Mouse (Mus musculus) adrenal gland, postnatal 10 days (tissue): Measurements from ENCODE around the gene Mfsd14a. TPM values are rescaled to one million over a fixed set of nuclear protein-coding genes. Genes with fewer than 3 reads are reported as not detected.
A peak's percentile ranks its signal among the peaks of the same experiment; 100 is the strongest.
"Not testable (repeated sequence)": the region's sequence is repeated elsewhere in the genome, so short reads cannot be mapped to it uniquely, and the experiment has no call there.

Experiments
- DNase-seq: peaks from one replicate; pipeline ENCODE4 v3.0.0; 2021; ENCODE audit warnings: mixed read lengths
- long read RNA-seq, 2 experiments: library from polyadenylated mRNA; stranded (forward); transcript quantifications; one replicate each; pipeline ENCODE4 v2.0.0; 2021
- total RNA-seq, 2 experiments: library from RNA; stranded (reverse); gene quantifications; 2 replicates each; pipeline ENCODE4 v1.2.3; 2021

Mfsd14a gene
- total RNA-seq = 10 to 100 TPM; 44.3 to 47.9 TPM
- long read RNA-seq, experiment 1, transcript Mfsd14a-201 (12 exons, 2,782 nt) = major isoform, 106 of 121 reads
- long read RNA-seq, experiment 1, partial matches to known transcripts = 6 of 121 reads
- long read RNA-seq, experiment 1, other reads (novel, unspliced or antisense) = 9 of 121 reads
- long read RNA-seq, experiment 2, transcript Mfsd14a-201 (12 exons, 2,782 nt) = major isoform, 60 of 68 reads
- long read RNA-seq, experiment 2, partial matches to known transcripts = 3 of 68 reads
- long read RNA-seq, experiment 2, other reads (novel, unspliced or antisense) = 5 of 68 reads

DNA sequence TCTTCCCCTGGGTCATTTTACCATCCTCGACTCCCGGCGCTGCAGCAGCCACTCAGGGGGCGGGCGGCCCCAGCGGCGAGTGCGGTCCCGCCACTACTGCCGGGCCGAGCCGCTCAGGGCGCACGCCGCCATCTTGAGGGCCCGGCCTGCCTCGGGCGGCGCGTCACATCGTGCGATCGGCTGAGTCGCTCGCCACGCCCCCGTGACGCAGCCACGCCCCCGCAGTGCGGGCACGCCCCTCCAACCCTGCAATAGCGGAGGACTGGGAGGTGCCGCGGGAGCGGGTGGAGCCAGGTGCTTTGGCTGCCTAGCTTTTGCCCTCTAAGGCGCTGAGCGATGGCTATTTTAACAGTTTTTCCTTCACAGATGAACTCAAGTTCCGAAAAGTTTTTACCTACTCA is at the start of gene Mfsd14a:
TSS of gene Mfsd14a (minus strand) at position 215 of the 401 bp plus-strand sequence.
- DNase-seq = peak; percentile 100

DNA sequence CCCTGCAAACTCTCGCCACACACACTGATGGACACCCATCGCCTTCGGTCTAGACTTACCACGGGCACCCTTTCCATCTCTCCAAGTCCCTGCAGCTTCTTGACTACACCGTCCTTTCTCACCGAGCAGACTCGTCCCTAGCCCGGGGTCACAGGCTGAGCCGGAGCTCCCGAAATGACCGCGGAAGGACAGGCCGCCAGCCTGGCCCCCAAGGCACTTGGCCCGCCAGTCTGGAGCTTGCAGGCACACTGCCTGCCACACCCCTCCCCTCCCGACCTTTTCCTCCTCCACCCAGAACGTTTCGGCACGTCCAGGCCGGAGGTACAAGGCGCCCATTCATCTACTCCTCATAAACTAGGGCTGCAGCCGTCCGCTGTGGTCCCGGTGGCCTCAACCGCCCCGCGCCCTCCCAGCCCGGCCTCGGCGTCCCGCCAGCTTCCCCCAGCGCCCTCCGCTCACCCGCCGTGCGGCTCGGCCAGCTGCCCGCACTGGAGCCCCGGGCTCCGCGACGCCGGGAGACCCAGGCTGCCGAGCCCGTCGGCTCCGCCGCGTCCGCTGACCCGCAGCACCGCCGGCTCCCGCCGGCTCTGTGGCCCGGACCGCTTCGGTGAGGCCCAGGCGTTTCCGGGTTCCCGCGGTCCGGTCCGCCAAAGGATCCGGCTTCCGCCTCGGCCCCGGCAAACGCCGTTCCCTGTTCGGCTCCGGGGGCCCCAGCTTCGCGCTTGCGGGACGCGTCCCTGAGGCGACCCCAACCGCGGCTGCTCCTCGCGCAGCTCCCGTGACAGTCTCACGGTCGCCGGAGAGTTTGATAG is 49.4 kb upstream of the Mfsd14a start:
- DNase-seq = peak; percentile 91

DNA sequence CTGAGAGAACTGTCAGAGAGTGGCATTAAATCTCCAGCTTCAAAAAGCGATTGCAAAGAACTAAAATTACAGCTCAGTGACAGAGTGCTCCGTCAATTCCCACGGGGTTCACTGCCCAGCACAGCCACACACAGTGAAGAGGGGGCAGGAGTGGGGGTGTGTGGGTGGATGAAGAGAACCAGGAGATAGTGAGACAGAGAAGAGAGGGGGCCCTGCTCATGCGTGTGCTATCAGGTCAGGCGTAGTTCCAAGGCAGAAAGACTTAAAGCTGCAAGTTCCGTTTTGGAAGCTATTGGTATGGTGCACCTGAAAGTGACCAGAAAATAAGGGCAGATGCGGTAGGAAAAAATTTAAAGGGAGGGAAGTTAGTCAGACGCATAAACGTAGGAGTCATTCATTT is 48.5 kb upstream of the Mfsd14a start:
- DNase-seq = no peak

DNA sequence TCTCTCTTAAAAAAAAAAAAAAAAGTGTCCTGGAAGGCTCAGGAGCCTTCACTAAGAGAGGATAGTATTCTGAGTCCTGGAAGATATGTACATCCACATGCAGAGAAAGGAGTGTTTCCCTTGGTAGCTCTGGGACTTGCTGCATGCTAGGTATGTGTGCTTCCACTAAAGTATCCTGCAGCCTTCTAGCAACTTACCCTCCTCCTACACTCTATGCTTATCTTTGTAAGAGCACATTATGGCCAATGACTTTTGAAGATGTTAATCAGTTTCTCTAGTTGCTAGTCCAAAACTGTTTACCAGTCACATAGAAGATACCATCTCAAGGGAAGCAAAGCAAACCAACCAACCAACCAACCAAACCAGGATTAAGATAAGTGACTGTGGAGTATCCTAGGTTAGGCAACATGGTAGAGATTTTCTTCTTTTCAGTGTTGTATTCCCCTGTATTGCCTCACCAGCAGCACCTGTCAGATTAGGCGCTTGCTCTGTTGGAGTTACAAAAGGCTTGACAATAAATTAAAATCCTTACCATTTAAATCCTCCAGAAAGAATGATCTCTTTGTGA is 43.2 kb upstream of the Mfsd14a start:
- DNase-seq = no peak

DNA sequence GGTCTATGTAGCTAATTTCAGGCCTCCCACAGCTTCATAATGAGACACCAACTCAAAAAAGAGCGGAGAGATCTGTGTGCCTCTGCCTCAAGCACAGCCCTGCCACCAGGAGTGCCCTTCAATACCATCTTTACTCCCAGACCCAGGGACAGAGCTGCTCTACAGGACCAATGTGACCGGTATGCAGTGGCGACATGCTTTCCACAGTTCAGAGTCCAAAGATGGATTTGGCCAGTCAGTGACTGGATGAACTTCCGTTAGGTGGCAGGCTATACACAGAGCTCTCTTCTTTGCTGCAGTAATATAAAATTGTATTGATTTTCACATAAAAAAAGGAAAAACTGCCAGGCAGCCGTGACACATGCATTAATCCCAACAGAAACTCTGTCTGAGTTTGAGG is 41.4 kb upstream of the Mfsd14a start:
- no peak for DNase-seq

DNA sequence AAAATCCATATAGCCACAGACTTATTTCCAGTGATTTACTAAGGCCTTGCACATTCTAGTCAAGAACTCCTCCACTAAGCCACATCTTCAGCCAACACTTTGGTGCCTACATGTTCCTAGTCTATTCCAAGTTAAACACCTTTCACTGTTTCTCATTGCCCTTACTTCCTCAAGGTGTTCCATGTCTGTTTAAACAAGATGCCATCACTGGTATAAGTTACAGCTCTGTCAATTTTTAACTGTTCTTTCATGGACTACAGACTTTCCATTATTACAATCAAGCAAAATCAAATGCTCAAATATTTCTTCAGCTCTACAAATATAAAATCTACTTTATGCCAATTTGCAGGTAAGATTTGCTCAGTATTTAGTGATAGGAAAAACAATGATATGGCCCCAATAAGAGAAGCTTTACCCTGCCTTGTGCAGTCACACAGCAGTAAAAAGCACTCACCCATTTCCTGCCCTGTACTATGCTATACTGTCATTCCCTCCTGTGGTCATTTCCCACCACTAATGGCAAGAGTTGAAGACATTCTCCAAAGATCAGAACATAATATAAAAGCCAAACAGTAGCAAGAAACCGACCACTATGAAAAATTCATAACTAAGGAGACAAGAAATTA is 40.3 kb upstream of the Mfsd14a start:
- DNase-seq = no peak

DNA sequence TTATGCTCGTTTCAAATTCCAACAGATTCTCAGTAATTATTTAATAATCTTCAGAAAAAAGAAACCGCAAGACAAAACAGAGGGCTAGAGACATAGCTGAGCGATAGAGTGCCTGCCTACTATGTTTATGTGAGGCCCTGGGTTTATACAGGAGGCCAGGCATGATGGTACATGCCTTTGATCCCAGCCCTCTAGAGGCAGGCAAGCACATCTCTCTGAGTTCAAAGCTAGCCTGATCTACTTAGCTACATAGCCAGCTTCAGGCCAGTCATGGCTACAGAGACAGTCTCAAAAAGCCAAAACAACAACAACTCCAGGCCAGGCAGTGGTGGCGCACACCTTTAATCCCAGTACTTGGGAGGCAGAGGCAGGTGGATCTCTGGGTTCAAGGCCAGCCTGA is 39.1 kb upstream of the Mfsd14a start:
- DNase-seq = no peak

DNA sequence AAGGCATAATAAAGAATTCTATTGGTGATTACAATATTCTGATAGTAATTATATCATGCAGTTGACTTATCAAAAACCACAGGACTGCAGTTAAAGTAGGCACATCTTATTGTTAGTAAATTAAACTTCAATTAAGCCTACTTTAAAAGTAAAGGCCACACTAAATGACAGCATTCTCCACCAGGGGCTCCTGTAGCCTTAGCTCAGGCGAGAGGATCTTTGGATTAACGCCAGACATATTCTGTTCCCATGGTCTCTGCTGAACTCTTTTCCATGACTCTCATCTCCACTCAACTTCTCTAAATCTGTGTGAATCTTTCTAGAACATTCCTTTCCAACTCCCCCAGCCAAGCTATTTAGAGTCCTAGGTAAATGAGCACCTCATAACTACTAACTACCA is 36.3 kb upstream of the Mfsd14a start:
- DNase-seq = no peak

DNA sequence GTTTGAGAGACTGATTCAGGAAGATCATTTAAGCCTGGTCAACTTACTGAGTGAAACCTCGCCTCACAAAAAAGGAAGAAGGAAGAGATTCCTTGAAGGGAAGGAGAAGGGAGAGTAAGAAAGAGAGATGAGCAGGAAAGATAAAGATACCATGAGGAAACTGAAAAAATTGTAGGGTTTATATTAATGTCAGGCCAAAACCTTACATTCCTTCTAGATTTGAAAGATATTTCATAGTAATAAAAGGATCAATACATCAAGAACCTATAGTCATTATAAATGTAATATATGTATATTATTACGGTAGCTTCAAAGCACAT is 33.1 kb upstream of the Mfsd14a start:
- no peak for DNase-seq

DNA sequence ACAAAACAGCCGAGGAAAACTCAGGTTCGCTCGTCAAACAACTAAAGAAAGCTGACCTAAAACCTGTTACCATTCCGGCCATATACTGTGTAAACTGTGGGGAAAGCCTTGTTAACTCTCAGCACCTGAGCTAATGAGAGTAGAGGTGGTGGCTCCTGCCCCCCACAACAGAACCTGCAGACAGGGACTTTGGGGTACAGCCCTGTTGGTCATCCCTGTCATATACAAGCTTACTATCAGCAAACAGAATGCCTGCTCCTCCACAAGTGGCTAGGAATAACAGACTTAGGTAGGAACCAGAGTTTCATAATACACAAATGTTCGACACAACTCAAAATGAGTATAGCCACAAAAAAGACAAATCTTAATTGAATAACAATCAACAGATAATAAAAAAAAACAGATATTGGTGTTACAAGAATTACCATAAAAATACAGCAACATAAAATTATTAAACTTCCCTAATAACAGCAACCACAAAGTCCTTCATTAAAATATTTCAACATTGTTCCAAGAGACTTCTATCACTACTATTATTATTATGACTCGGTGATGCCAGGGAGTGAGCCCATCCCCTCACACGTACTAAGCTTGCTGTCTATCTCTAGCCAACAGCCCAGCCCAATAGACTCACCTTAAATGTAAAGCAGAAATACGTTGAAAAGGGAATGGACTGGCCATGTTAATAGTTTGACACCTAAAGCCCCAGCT is 32.6 kb upstream of the Mfsd14a start:
- no peak for DNase-seq

DNA sequence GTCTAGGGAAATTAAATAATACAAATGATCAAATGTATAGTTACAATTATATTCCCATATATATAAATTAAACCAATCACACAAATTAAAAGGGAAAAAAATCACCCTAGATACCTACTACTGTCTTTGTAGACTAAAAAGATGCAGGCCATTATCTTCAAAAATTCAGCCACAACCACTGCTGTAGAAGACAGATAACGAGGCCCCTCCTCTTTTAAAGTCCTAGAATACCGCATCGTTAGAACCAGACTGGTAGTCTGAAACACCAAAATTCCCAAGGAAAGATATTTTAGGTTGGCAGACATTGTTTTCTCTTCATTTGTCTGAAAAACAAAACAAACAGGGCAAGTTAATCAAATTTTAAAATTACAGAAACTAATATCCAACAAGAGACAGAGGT is 31.8 kb upstream of the Mfsd14a start:
- DNase-seq = no peak

DNA sequence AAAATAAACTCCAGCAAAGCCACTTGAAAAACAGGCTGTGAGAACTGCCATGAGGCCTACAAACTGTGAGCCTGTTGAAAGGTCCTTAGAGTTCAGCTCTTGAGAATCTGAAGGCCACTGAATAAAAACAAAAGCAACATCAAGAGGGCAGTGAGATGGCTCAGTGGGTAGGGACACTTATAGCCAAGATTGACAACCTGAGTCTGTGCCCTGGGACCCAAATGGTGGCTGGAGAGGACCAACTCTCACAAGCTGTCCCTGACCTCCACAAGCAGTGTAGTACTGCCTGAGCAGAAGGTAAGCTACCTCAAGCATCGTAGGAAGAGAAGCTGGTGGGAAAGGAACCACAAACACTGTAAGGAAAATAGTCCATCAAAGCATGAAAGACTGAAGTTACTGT is 18.7 kb upstream of the Mfsd14a start, which contains the start of gene Gm43191:
TSS of gene Gm43191 (minus strand) at position 101 of the 400 bp plus-strand sequence.
- DNase-seq = no peak

DNA sequence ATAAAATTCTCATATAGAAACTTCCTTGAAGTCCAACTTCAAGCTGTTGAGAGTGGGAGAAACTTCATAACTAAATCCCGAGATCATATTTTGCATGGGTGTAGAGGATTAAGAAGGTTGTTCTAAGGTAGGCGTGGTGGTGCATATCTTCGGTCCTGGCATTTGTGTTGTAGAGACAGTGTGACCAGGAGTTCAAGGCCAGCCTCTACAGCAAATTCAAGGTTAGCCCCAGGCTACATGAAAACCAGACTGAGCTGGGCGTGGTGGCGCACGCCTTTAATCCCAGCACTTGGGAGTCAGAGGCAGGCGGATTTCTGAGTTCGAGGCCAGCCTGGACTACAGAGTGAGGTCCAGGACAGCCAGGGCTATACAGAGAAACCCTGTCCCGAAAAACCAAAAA is 1.8 kb upstream of the Mfsd14a start:
- DNase-seq = not testable (repeated sequence)

DNA sequence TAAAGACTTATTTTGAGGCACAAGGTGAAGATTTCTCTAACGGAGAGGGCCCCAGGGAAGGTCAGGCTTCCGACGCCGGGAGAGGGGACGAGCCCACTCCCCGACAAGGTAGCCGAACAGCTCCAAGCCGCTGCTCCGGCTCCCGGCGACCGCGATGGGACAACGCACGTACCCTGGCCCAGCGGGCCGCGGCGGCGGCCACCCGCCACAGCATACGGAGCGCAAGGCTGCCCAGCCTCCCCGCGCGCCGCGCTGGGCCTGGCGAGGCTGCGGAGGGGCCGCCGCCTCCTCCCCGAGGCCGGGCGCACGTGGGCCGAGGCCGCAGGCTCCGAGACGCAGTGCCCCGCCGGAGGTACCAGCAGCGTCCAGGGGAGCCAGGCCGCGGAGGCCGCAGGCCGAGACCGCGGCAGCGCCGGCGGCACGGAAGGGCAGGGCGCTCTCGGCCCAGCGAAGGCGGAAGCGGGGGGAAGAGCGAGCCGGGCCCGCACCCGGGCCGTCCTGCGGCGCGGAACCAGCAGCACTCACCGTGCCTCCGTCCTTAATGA is 535 bp downstream of the Mfsd14a start:
- no peak for DNase-seq

DNA sequence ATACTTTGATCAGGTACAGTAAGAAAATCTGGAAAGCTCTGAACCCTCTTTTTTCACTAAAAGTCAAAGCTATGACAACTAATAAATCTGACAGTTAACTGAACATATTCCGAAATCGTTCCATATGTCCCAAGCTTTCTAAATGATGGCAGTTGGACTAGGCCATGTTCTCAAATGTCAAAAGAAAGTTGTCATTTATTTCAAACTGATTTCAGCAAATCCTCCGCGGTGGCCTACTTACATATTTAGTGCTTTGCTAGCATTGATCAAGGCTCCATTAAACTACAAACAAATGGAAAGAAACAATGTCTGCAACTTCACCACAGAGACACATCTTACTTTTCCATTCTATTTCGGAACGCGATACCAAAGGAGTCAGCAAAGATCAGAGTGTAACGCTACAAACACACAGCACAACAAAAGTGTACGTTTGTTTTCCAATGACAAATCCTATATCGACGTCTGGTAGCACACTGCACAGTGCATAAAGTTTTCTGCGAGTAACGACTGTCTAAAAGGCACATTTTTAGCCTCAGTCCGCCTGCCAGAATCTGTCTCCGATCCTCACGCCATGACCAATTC is 1.1 kb downstream of the Mfsd14a start:
- no peak for DNase-seq

DNA sequence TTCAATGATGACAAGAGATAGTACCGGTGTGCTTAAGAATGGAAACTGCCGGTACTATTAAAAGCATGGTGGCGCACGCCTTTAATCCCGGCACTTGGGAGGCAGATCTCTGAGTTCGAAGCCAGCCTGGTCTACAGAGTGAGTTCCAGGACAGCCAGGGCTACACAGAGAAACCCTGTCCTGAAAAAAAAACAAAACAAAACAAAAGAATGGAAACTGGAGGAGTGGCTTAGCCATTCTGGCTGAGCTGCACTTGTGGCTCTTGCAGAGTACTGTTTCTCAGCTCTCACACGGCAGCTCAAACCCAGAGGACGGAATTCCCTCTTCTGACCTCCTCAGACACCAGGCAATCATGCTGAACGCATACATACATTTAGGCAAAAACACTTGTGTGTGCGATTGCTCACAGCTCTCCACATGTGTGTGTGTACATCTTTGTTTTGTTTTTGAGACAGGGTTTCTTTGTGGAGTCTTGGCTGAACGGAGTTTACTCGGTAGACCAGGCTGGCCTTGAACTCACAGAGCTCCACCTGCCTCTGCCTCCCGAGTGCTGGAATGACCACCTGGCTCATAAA is 2.5 kb downstream of the Mfsd14a start:
- DNase-seq = no peak

DNA sequence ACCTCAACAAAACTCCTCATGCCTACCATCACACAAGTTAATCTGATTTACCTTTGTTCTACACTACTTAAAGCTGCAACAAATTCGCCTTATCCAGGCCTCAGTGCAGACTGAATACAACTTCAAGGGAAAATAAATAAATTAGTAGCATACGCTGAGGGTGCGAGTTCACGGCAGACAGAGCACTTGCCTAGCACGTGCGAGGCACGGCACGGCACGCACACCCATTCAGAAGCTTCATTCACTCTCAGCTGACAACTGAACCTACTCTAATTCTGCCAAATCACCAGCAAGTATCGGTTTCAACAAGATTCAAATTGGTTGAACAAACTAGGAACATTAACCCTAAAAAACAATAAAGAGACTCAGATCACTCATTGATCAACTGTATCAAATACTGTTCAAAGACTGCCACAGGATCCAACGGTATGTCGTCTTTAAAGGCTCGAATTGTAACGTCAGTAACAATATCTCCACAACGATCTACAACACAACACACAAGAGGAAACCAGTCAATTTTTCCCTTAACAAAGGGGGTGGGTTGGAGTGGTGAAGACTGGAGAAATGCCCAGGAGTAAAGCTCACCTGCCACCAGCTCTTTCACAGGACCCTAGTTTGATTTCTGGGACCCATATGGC is 3.4 kb downstream of the Mfsd14a start:
- DNase-seq = no peak

DNA sequence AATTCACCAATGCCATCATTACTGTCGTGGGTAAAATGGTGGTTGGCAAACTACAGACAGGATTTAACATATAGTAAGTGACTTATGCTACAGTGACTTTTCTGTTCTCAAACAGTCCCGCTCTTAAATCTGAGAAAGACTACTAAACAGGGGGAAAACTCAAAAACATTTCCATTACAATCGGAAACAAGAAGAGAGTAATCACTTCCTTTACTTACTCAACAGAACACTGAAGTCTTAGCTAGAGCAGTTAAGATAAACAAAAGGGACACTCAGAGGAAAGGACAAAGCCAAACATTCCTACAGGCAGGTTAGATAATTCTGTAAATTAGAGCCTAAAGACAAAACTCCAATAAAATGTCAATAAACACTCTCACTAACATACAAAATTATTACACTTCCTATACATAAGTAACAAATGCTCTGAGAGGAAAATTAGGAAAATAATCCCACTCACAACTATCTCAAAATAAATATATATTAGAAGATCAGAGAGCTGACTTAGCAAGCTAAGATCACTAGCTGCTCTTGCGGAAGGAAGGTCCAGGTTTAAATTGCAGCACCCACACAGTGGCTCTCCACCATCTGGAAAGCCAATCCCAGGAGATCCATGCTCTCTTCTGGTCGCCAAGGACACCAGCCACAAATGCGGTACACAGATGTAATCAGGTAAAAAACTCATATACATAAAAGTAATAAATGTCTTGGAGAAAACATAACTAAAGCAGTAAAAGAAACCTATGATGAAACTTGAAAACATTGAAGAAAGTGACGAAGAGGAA is 6.1 kb downstream of the Mfsd14a start:
- no peak for DNase-seq

DNA sequence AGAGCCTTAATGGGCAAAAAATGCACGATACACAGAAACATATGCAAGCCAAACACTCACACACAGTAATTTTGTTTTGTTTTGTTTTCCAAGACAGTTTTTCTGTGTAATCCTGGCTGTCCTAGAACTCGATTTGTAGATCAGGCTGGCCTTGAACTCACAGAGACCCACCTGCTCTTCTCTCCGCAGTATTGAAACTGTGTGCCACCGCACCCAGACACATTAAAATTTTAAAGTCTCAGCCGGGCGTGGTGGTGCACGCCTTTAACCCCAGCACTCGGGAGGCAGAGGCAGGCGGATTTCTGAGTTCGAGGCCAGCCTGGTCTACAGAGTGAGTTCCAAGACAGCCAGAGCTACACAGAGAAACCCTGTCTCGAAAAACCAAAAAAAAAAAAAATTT is 8.4 kb downstream of the Mfsd14a start:
- DNase-seq = not testable (repeated sequence)
